Mouse (Mus musculus): ENCODE data around the gene Tiprl. TPM values are rescaled to one million over a fixed set of nuclear protein-coding genes. Genes with fewer than 3 reads are reported as not detected.

Gene Tiprl
- polyA plus RNA-seq, 1 experiment from 2014 or later: 110 TPM

DNA sequence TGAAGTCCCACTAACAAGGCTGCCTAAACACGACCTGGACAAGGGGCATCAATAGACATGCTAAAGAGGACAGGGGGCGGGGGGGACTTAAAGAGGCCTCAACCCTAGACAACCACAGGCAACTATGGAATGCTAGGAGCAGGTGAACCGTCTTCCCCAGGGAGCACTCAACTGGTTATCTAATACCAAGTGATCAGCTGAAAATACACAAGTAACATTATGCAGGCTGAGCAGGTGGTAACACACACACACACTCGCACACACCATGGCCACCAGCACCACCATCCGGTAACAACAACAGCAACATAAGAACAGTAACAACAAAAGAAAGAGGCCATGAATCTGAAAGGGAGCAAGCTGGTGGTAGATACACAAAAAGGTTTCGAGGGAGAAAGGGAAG lies 46.7 kb downstream of the Tiprl start:
- H3K4me1 ChIP-seq (ENCODE audit: control insufficient read depth, insufficient read depth, low read length): peaks cover 6% of the 10 kb centered on the region; the same call in 1 of the 2 replicates
- no peak overlapping the region for H3K4me2 ChIP-seq (ENCODE audit: low read depth)
- no peak overlapping the region for H3K4me3 ChIP-seq (ENCODE audit: low read depth, low read length)
- H3K27ac ChIP-seq (ENCODE audit: low read depth, low read length): no peak overlapping the region
- ATAC-seq (ENCODE audit: insufficient read depth, low FRiP score, low TSS enrichment) (no peak), DNase-seq (ENCODE audit: low spot score) (no peak)
- no peak overlapping the region for H3K9ac ChIP-seq (ENCODE audit: low read length)
- H3K9me3 ChIP-seq (ENCODE audit: control insufficient read depth, low read length): no peaks in the 10 kb centered on the region
- WGBS: 74% methylated on average over 6 of the region's 6 CpGs
- no peaks in the 10 kb centered on the region for H3K36me3 ChIP-seq (ENCODE audit: control insufficient read depth, insufficient read depth, low read length)
- H3K27me3 ChIP-seq (ENCODE audit: control insufficient read depth, insufficient read depth, low read length): no peaks in the 10 kb centered on the region

DNA sequence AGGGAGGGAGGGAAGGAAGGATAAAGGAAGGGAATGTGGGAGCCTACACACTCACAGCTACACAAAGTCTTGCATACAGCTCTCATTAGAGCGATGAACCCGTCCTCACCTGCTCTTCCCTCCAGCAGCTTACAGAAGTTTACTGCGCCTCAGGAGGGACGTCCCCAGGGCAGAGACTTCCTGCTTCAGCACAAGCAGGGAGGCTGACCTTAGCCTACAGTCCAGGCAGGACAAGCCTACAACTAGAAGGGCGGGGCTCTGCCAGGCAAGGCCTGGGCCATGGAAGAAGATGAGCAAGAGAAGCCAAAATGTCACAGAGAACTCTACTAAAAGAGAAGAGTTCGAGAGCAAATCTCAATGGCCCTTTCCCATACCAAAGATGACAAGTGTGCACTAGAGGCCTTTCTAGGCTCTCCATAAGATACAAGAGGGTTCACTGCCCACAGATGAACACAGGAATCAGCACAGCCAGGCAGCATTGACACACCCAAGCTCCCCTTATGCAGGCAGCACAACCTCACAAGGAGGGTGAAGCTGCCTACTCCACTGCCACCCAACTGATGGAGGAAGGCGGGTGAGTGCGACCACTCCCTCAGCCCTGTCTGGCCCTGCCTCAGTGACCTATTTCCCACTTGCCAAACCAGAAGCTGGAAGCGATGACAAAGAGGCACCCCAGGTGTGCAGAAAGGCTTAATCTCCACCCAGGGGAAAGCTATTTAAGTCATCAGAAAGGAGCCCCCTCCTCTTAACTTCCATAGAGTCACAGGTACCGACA lies 47.8 kb downstream of the Tiprl start:
- ATAC-seq (ENCODE audit: insufficient read depth, low FRiP score, low TSS enrichment) (no peak), DNase-seq (ENCODE audit: low spot score) (no peak)
- no peaks in the 10 kb centered on the region for H3K27me3 ChIP-seq (ENCODE audit: control insufficient read depth, insufficient read depth, low read length)
- WGBS: 79% methylated on average over 10 of the region's 10 CpGs
- no peak overlapping the region for H3K4me2 ChIP-seq (ENCODE audit: low read depth)
- H3K27ac ChIP-seq (ENCODE audit: low read depth, low read length): no peak overlapping the region
- H3K9me3 ChIP-seq (ENCODE audit: control insufficient read depth, low read length): no peaks in the 10 kb centered on the region
- no peaks in the 10 kb centered on the region for H3K4me1 ChIP-seq (ENCODE audit: control insufficient read depth, insufficient read depth, low read length)
- no peak overlapping the region for H3K4me3 ChIP-seq (ENCODE audit: low read depth, low read length)
- H3K9ac ChIP-seq (ENCODE audit: low read length): no peak overlapping the region
- H3K36me3 ChIP-seq (ENCODE audit: control insufficient read depth, insufficient read depth, low read length): no peaks in the 10 kb centered on the region

DNA sequence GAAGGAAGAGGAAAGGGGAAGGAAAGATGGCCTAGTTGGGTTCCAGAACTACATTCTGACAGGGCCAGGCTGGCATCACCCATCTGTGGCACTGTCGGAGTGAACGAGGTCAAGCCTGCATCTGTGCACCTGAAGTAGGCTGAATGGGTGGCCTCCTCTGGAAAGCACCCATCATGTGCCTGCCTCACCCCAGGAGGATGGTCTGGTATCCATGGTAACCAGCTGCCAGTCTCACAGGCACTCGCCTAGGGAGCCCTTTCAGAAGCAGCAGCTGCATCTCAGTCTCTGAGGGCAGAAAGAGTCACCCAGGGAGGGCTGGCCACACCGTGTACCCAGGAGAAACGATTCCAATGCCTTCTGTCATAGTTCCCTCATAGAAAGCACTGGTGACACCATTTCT lies 49.4 kb downstream of the Tiprl start:
- ATAC-seq (ENCODE audit: insufficient read depth, low FRiP score, low TSS enrichment): no peak
- Histone ChIP-seq H3K4me1 (ENCODE audit: control insufficient read depth, insufficient read depth, low read length) (no peaks in the 10 kb centered on the region), H3K36me3 (ENCODE audit: control insufficient read depth, insufficient read depth, low read length) (no peaks in the 10 kb centered on the region), H3K27ac (ENCODE audit: low read depth, low read length) (no peak overlapping the region), H3K9me3 (ENCODE audit: control insufficient read depth, low read length) (no peaks in the 10 kb centered on the region), H3K9ac (ENCODE audit: low read length) (no peak overlapping the region), H3K4me2 (ENCODE audit: low read depth) (no peak overlapping the region), H3K4me3 (ENCODE audit: low read depth, low read length) (no peak overlapping the region), H3K27me3 (ENCODE audit: control insufficient read depth, insufficient read depth, low read length) (no peaks in the 10 kb centered on the region)
- no peak for DNase-seq (ENCODE audit: low spot score)
- 56% methylated on average over 5 of the region's 5 CpGs for WGBS

DNA sequence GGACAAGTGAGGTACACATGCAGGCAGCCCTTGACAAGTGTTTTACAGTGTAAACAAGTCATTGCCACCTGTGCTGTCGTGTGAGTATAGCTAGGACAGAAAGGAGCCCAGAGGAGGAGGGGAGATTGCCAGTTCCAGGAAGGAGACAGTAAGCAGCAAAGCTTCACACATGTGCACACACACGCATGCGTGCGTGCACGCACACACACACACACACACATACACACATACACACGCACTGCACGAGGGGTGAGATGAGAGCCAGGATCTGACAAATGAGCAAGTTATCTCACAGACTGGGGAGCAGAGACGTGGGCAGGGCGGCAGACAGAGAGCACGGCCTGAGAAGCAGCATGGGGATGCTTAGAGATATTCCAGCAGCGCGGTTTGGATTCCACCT lies 50.3 kb downstream of the Tiprl start:
- DNase-seq (ENCODE audit: low spot score) (no peak), ATAC-seq (ENCODE audit: insufficient read depth, low FRiP score, low TSS enrichment) (no peak)
- Histone ChIP-seq H3K27ac (ENCODE audit: low read depth, low read length) (no peak overlapping the region), H3K4me2 (ENCODE audit: low read depth) (no peak overlapping the region), H3K9me3 (ENCODE audit: control insufficient read depth, low read length) (no peaks in the 10 kb centered on the region), H3K9ac (ENCODE audit: low read length) (no peak overlapping the region), H3K36me3 (ENCODE audit: control insufficient read depth, insufficient read depth, low read length) (no peaks in the 10 kb centered on the region), H3K4me1 (ENCODE audit: control insufficient read depth, insufficient read depth, low read length) (no peaks in the 10 kb centered on the region), H3K4me3 (ENCODE audit: low read depth, low read length) (no peak overlapping the region), H3K27me3 (ENCODE audit: control insufficient read depth, insufficient read depth, low read length) (no peaks in the 10 kb centered on the region)
- 87% methylated on average over 12 of the region's 12 CpGs for whole genome bisulfite sequencing

DNA sequence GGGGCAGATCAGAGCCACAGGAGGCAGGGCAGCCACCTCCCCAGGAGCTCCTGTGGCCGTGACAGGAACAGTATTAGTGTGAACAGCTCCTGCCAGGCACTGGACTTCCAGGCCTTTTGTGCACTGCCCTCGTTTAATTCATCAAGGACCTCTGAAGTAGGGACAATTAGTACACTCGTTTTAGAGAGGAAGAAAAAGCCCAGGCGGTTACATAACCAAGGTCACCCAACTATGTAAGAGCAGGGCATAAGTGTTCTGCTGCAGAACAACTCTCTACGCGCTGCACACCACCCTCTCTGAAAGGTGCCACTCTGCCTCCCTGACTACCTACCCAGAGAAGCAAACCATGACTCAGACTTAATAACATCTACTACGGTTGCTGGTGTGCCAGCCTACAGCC lies 51.7 kb downstream of the Tiprl start:
- H3K4me1 ChIP-seq (ENCODE audit: control insufficient read depth, insufficient read depth, low read length): no peaks in the 10 kb centered on the region
- H3K27me3 ChIP-seq (ENCODE audit: control insufficient read depth, insufficient read depth, low read length): no peaks in the 10 kb centered on the region
- DNase-seq (ENCODE audit: low spot score) (no peak), ATAC-seq (ENCODE audit: insufficient read depth, low FRiP score, low TSS enrichment) (no peak)
- H3K36me3 ChIP-seq (ENCODE audit: control insufficient read depth, insufficient read depth, low read length): no peaks in the 10 kb centered on the region
- WGBS: 70% methylated on average over 7 of the region's 7 CpGs
- no peak overlapping the region for H3K27ac ChIP-seq (ENCODE audit: low read depth, low read length)
- H3K9ac ChIP-seq (ENCODE audit: low read length): no peak overlapping the region
- no peak overlapping the region for H3K4me3 ChIP-seq (ENCODE audit: low read depth, low read length)
- H3K9me3 ChIP-seq (ENCODE audit: control insufficient read depth, low read length): no peaks in the 10 kb centered on the region
- no peak overlapping the region for H3K4me2 ChIP-seq (ENCODE audit: low read depth)

DNA sequence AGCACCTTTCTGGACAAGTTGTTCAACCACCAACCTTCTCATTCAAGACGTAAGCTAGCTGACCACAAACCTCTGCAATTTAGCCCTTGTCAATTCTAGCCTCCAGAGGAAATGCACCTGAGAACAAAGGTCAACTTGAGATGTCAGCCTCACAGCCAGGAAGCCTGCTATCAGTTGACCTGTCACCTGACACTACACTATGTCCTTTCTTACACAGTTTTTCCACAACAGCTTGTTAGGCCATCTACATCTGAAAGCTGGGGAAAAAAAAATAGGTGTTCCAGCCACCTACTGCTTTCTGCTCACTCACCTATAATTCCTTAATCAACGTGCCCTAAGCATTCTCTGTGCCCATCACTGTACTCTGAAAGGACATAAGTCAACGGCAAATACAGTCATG lies 52.6 kb downstream of the Tiprl start:
- no peak for DNase-seq (ENCODE audit: low spot score)
- H3K27ac ChIP-seq (ENCODE audit: low read depth, low read length): no peak overlapping the region
- no peaks in the 10 kb centered on the region for H3K27me3 ChIP-seq (ENCODE audit: control insufficient read depth, insufficient read depth, low read length)
- H3K4me3 ChIP-seq (ENCODE audit: low read depth, low read length): no peak overlapping the region
- 90% methylated on average over 3 of the region's 3 CpGs for WGBS
- no peaks in the 10 kb centered on the region for H3K4me1 ChIP-seq (ENCODE audit: control insufficient read depth, insufficient read depth, low read length)
- H3K9me3 ChIP-seq (ENCODE audit: control insufficient read depth, low read length): no peaks in the 10 kb centered on the region
- no peak for ATAC-seq (ENCODE audit: insufficient read depth, low FRiP score, low TSS enrichment)
- H3K36me3 ChIP-seq (ENCODE audit: control insufficient read depth, insufficient read depth, low read length): no peaks in the 10 kb centered on the region
- no peak overlapping the region for H3K9ac ChIP-seq (ENCODE audit: low read length)
- no peak overlapping the region for H3K4me2 ChIP-seq (ENCODE audit: low read depth)

DNA sequence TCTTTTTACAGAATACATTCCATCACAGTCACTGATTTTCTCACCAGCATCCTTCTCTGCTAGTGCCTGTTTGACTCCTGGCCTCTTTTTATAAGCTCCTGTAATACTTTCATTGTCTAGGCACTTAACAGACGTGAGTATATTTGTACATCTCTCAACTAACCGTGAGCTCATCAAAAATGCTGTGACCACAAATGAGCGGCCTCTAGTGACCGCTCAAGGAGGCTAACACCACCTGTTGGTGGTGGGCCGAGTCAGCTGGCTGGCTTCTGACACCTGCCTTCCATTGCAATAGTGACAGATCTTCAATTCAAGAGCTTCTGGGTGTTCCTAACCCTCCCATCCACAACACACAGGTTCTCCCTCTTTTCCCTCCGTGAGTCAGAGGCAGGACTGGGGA lies 53.4 kb downstream of the Tiprl start:
- H3K4me2 ChIP-seq (ENCODE audit: low read depth): no peak overlapping the region
- H3K4me1 ChIP-seq (ENCODE audit: control insufficient read depth, insufficient read depth, low read length): no peaks in the 10 kb centered on the region
- no peaks in the 10 kb centered on the region for H3K27me3 ChIP-seq (ENCODE audit: control insufficient read depth, insufficient read depth, low read length)
- H3K9me3 ChIP-seq (ENCODE audit: control insufficient read depth, low read length): no peaks in the 10 kb centered on the region
- DNase-seq (ENCODE audit: low spot score) (no peak), ATAC-seq (ENCODE audit: insufficient read depth, low FRiP score, low TSS enrichment) (no peak)
- H3K36me3 ChIP-seq (ENCODE audit: control insufficient read depth, insufficient read depth, low read length): no peaks in the 10 kb centered on the region
- no peak overlapping the region for H3K4me3 ChIP-seq (ENCODE audit: low read depth, low read length)
- no peak overlapping the region for H3K27ac ChIP-seq (ENCODE audit: low read depth, low read length)
- H3K9ac ChIP-seq (ENCODE audit: low read length): no peak overlapping the region
- 82% methylated on average over 6 of the region's 6 CpGs for WGBS

DNA sequence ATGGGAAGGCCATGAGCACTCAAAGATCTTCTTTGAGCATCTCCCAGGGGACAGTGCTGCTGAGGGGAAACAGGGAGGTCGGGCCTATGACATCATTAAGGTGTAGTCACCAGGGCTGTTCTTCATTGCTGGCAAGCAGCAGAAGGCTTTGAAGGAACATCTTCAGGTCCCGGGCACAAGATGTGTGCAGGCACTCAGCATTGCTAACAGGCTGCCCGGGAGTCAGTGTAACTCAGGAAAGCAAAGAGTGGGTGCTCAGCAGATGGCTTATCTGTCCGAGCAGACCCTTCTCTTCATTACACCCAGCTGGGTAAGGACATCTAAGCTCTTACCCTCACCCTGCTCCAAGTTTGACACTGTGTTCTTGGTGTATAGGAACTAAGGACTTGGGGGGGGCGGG lies 57.5 kb downstream of the Tiprl start:
- Histone ChIP-seq H3K36me3 (ENCODE audit: control insufficient read depth, insufficient read depth, low read length) (no peaks in the 10 kb centered on the region), H3K27me3 (ENCODE audit: control insufficient read depth, insufficient read depth, low read length) (no peaks in the 10 kb centered on the region), H3K4me2 (ENCODE audit: low read depth) (no peak overlapping the region), H3K27ac (ENCODE audit: low read depth, low read length) (no peak overlapping the region), H3K4me3 (ENCODE audit: low read depth, low read length) (no peak overlapping the region), H3K9me3 (ENCODE audit: control insufficient read depth, low read length) (no peaks in the 10 kb centered on the region), H3K9ac (ENCODE audit: low read length) (no peak overlapping the region), H3K4me1 (ENCODE audit: control insufficient read depth, insufficient read depth, low read length) (no peaks in the 10 kb centered on the region)
- ATAC-seq (ENCODE audit: insufficient read depth, low FRiP score, low TSS enrichment) (no peak), DNase-seq (ENCODE audit: low spot score) (no peak)
- WGBS: 84% methylated on average over 5 of the region's 5 CpGs

DNA sequence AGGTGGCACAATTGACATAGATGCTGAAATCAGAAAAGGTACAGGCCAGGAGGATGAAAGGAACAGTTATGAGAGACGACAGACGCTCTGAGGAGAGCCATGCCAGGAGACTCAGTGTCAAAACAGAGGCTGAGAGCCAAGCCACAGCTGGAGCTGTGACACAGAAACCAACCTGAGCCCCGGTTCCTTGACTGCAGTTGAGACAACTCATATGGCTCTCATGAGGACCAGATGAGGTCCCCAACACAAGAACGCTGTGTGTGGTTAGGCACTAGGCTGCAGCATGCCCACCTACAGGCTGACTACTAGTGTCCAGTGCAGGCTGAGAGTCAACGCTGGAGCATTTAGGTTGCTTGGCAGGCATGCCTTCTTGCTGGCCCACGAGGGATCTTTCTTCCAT lies 58.7 kb downstream of the Tiprl start:
- Histone ChIP-seq H3K9me3 (ENCODE audit: control insufficient read depth, low read length) (no peaks in the 10 kb centered on the region), H3K36me3 (ENCODE audit: control insufficient read depth, insufficient read depth, low read length) (no peaks in the 10 kb centered on the region), H3K4me3 (ENCODE audit: low read depth, low read length) (no peak overlapping the region), H3K27me3 (ENCODE audit: control insufficient read depth, insufficient read depth, low read length) (no peaks in the 10 kb centered on the region), H3K4me1 (ENCODE audit: control insufficient read depth, insufficient read depth, low read length) (no peaks in the 10 kb centered on the region), H3K4me2 (ENCODE audit: low read depth) (no peak overlapping the region), H3K9ac (ENCODE audit: low read length) (no peak overlapping the region), H3K27ac (ENCODE audit: low read depth, low read length) (no peak overlapping the region)
- 87% methylated on average over 6 of the region's 6 CpGs for WGBS
- DNase-seq (ENCODE audit: low spot score): no peak
- no peak for ATAC-seq (ENCODE audit: insufficient read depth, low FRiP score, low TSS enrichment)
